Mouse (Mus musculus) myocyte (in vitro differentiated cells): ENCODE results near the gene Macrod2. TPM values are rescaled to one million over a fixed set of nuclear protein-coding genes. Genes with fewer than 3 reads are reported as not detected.

Experiments used
- H3K27me3 ChIP-seq: one replicate; pipeline ENCODE4 v1.6.1; 2011; ENCODE audit not compliant: control insufficient read depth, insufficient read depth, insufficient read length
- H3K36me3 ChIP-seq: one replicate; pipeline ENCODE4 v1.6.1; 2011; ENCODE audit not compliant: control insufficient read depth, insufficient read depth
- H3K4me2 ChIP-seq: one replicate; pipeline ENCODE4 v1.6.1; 2011; ENCODE audit warnings: low read depth, control low read depth
- H3K4me3 ChIP-seq: one replicate; pipeline ENCODE4 v1.5.1; 2011; ENCODE audit warnings: mild to moderate bottlenecking, control low read depth, moderate library complexity
- H3K79me2 ChIP-seq: one replicate; pipeline ENCODE4 v1.6.1; 2011; ENCODE audit not compliant: control insufficient read depth, insufficient read depth
- H3ac ChIP-seq: one replicate; pipeline ENCODE4 v1.6.1; 2011; ENCODE audit not compliant: control insufficient read depth, insufficient read length
- CEBPB ChIP-seq: IDR thresholded peaks from 2 replicates; pipeline ENCODE4 v1.6.1; 2011; ENCODE audit warnings: mild to moderate bottlenecking, moderate library complexity; ENCODE audit not compliant: poor library complexity, insufficient read depth, severe bottlenecking
- E2F4 ChIP-seq: IDR thresholded peaks from one replicate; pipeline ENCODE4 v1.6.1; 2011; ENCODE audit warnings: mild to moderate bottlenecking, control low read depth, moderate library complexity; ENCODE audit not compliant: insufficient read depth
- MAX ChIP-seq: IDR thresholded peaks from one replicate; pipeline ENCODE4 v1.6.1; 2011; ENCODE audit warnings: low read depth, mild to moderate bottlenecking, control low read depth
- MYOD1 ChIP-seq, 3 experiments: IDR thresholded peaks; one replicate each; pipeline ENCODE4 v1.6.1; 2011; ENCODE audit warnings: control low read depth in 2 of 3, low read depth in 2 of 3, mild to moderate bottlenecking in 2 of 3, moderate library complexity in 1 of 3; ENCODE audit not compliant: insufficient read length in 2 of 3, control insufficient read depth in 1 of 3
- MYOG ChIP-seq, 3 experiments: IDR thresholded peaks; one replicate each; pipeline ENCODE4 v1.6.1; 2011; ENCODE audit warnings: control low read depth in 2 of 3, low read depth in 2 of 3, mild to moderate bottlenecking in 2 of 3; ENCODE audit not compliant: insufficient read length in 2 of 3, control insufficient read depth in 1 of 3, insufficient read depth in 1 of 3
- POLR2A ChIP-seq: IDR thresholded peaks from one replicate; pipeline ENCODE4 v1.6.1; 2011; ENCODE audit warnings: low read depth, mild to moderate bottlenecking, control low read depth, moderate library complexity; ENCODE audit not compliant: insufficient read length
- POLR2AphosphoS2 ChIP-seq: IDR thresholded peaks from one replicate; pipeline ENCODE4 v1.6.1; 2011; ENCODE audit warnings: low read depth, control low read depth; ENCODE audit not compliant: insufficient read length
- REST ChIP-seq: IDR thresholded peaks from one replicate; pipeline ENCODE4 v1.6.1; 2011; ENCODE audit warnings: mild to moderate bottlenecking, control low read depth, moderate library complexity; ENCODE audit not compliant: insufficient read depth, insufficient read length
- SRF ChIP-seq: IDR thresholded peaks from one replicate; pipeline ENCODE4 v1.6.1; 2011; ENCODE audit warnings: low read depth; ENCODE audit not compliant: control insufficient read depth, insufficient read length
- TCF12 ChIP-seq: IDR thresholded peaks from one replicate; pipeline ENCODE4 v1.6.1; 2011; ENCODE audit warnings: mild to moderate bottlenecking, control low read depth; ENCODE audit not compliant: poor library complexity, insufficient read depth, severe bottlenecking
- TCF3 ChIP-seq: IDR thresholded peaks from one replicate; pipeline ENCODE4 v1.6.1; 2011; ENCODE audit warnings: low read depth, control low read depth; ENCODE audit not compliant: insufficient read length
- USF1 ChIP-seq: IDR thresholded peaks from one replicate; pipeline ENCODE4 v1.6.1; 2011; ENCODE audit warnings: low read depth, mild to moderate bottlenecking, control low read depth, moderate library complexity
- polyA plus RNA-seq: library from polyadenylated mRNA; unstranded; fragments of >200 nt; fragmentation: generic; extraction: Trizol; gene quantifications from one replicate; pipeline ENCODE4 v1.2.1, GENCODE M21; 2012; ENCODE audit warnings: missing spikeins

Macrod2 gene
- polyA plus RNA-seq, 1 experiment: 0.96 TPM

- Histone ChIP-seq H3K36me3 (no peaks in the 10 kb centered on the region), H3ac (no peak overlapping the region), H3K79me2 (no peaks in the 10 kb centered on the region), H3K4me2 (no peak overlapping the region), H3K27me3 (no peaks in the 10 kb centered on the region), H3K4me3 (no peak overlapping the region)
- TF ChIP-seq E2F4: no peak
- TF ChIP-seq SRF: no peak
- TF ChIP-seq POLR2AphosphoS2: no peak
- TF ChIP-seq MAX: no peak
- no peak for TF ChIP-seq CEBPB
- no peak for TF ChIP-seq POLR2A
- no peak for TF ChIP-seq TCF3
- no peak for TF ChIP-seq USF1
- no peak for TF ChIP-seq REST
- TF ChIP-seq MYOG (IDR thresholded peaks at IDR 0.05; ENCODE audit: control insufficient read depth in 1 of 3, insufficient read depth in 1 of 3, insufficient read length in 2 of 3, low read depth in 2 of 3): no peak
- no peak for TF ChIP-seq TCF12
- TF ChIP-seq MYOD1 (IDR thresholded peaks at IDR 0.05; ENCODE audit: control insufficient read depth in 1 of 3, insufficient read length in 2 of 3, low read depth in 2 of 3): no peak
Measured at GRCm38 (mm10) chr2:141231011-141231668, 836.0 kb downstream of the Macrod2 start.

- no peak overlapping the region for H3K4me3 ChIP-seq
- H3K4me2 ChIP-seq: no peak overlapping the region
- no peaks in the 10 kb centered on the region for H3K36me3 ChIP-seq
- no peaks in the 10 kb centered on the region for H3K27me3 ChIP-seq
- TF ChIP-seq MAX: no peak
- TF ChIP-seq SRF: no peak
- H3K79me2 ChIP-seq: no peaks in the 10 kb centered on the region
- no peak overlapping the region for H3ac ChIP-seq
Measured at GRCm38 (mm10) chr2:141234306-141234705, 839.2 kb downstream of the Macrod2 start.

GRCm38 (mm10) chr2:141234724-141235453 is 839.8 kb downstream of the Macrod2 start:
- no peak overlapping the region for H3ac ChIP-seq
- TF ChIP-seq POLR2A (no peak), MYOG (IDR thresholded peaks at IDR 0.05; ENCODE audit: control insufficient read depth in 1 of 3, insufficient read depth in 1 of 3, insufficient read length in 2 of 3, low read depth in 2 of 3) (no peak), TCF3 (no peak)
- H3K4me2 ChIP-seq: no peak overlapping the region

GRCm38 (mm10) chr2:141247680-141248079 is 852.6 kb downstream of the Macrod2 start:
- no peaks in the 10 kb centered on the region for H3K27me3 ChIP-seq
- TF ChIP-seq POLR2A (no peak), POLR2AphosphoS2 (no peak), USF1 (no peak), SRF (no peak), MAX (no peak), CEBPB (no peak), TCF12 (no peak), MYOD1 (IDR thresholded peaks at IDR 0.05; ENCODE audit: control insufficient read depth in 1 of 3, insufficient read length in 2 of 3, low read depth in 2 of 3) (no peak), REST (no peak), TCF3 (no peak)
- no peak overlapping the region for H3K4me3 ChIP-seq
- H3ac ChIP-seq: no peak overlapping the region
- H3K79me2 ChIP-seq: no peaks in the 10 kb centered on the region
- H3K36me3 ChIP-seq: no peaks in the 10 kb centered on the region
- H3K4me2 ChIP-seq: no peak overlapping the region

More at GRCm38 (mm10) chr2:141234724-141235453, 839.8 kb downstream of the Macrod2 start:
- Histone ChIP-seq H3K27me3 (no peaks in the 10 kb centered on the region), H3K4me3 (no peak overlapping the region), H3K79me2 (no peaks in the 10 kb centered on the region), H3K36me3 (no peaks in the 10 kb centered on the region)

GRCm38 (mm10) chr2:141264582-141264981 is 869.5 kb downstream of the Macrod2 start:
- Histone ChIP-seq H3K4me2 (no peak overlapping the region), H3ac (no peak overlapping the region), H3K36me3 (no peaks in the 10 kb centered on the region), H3K79me2 (no peaks in the 10 kb centered on the region), H3K4me3 (no peak overlapping the region), H3K27me3 (no peaks in the 10 kb centered on the region)
- TF ChIP-seq E2F4 (no peak), TCF3 (no peak), POLR2A (no peak), REST (no peak), SRF (no peak)
